Comparison of ENCODE assay signal across 8 mouse cellular contexts in genomic region chr19:46392018-46392417, GRCm38 (mm10). TPM values are rescaled to one million over a fixed set of nuclear protein-coding genes. Genes with fewer than 3 reads are reported as not detected.
DNase-seq lines count a peak whose midpoint lies in the region; ATAC-seq lines count a peak whose summit lies in the region.

No protein-coding gene starts in this region.

- no peaks in the 10 kb centered on the region for H3K27me3 ChIP-seq in kidney, embryonic 16.5 days (ENCODE audit: insufficient read depth, low read length)
- H3K27me3 ChIP-seq in liver, embryonic 11.5 days (replicated peaks; ENCODE audit: control insufficient read depth, insufficient read depth, low read length): no peaks in the 10 kb centered on the region

- peaks cover 9% of the 10 kb centered on the region; the same call in 1 of the 2 replicates for H3K36me3 ChIP-seq in kidney, embryonic 16.5 days (ENCODE audit: insufficient read depth, low read length)
- H3K36me3 ChIP-seq in liver, embryonic 11.5 days (ENCODE audit: control insufficient read depth, insufficient read depth, low read length): peaks cover 6% of the 10 kb centered on the region

- H3K4me3 ChIP-seq in kidney, embryonic 16.5 days (ENCODE audit: low read length): no peak overlapping the region
- H3K4me3 ChIP-seq in liver, embryonic 11.5 days (ENCODE audit: low read depth, low read length): no peak overlapping the region

- no peak overlapping the region for H3K9ac ChIP-seq in kidney, embryonic 16.5 days (replicated peaks; ENCODE audit: low read length)
- H3K9ac ChIP-seq in liver, embryonic 11.5 days (ENCODE audit: low read depth, low read length): no peak overlapping the region

- ATAC-seq in CD4-positive, CD25-positive, alpha-beta regulatory T cell, adult 4 months: no peak
- no peak for ATAC-seq in kidney, embryonic 16.5 days (ENCODE audit: low FRiP score, low TSS enrichment)
- ATAC-seq in liver, embryonic 11.5 days (replicated peaks; ENCODE audit: low FRiP score): no peak
- no peak for ATAC-seq in granulocyte monocyte progenitor cell, adult 5-6 weeks (replicated peaks; ENCODE audit: poor library complexity, severe bottlenecking)

- no peaks in the 10 kb centered on the region for H3K9me3 ChIP-seq in kidney, embryonic 16.5 days (ENCODE audit: low read length)
- no peaks in the 10 kb centered on the region for H3K9me3 ChIP-seq in liver, embryonic 11.5 days (ENCODE audit: control insufficient read depth, low read length)

- no peak overlapping the region for H3K27ac ChIP-seq in kidney, embryonic 16.5 days (ENCODE audit: low read length)
- H3K27ac ChIP-seq in liver, embryonic 11.5 days (ENCODE audit: low read depth, low read length): no peak overlapping the region

- H3K4me1 ChIP-seq in kidney, embryonic 16.5 days (ENCODE audit: insufficient read depth, low read length): peaks cover 18% of the 10 kb centered on the region
- H3K4me1 ChIP-seq in liver, embryonic 11.5 days (replicated peaks; ENCODE audit: control insufficient read depth, insufficient read depth, low read length): peaks cover 8% of the 10 kb centered on the region; the same call in 1 of the 2 replicates

- 25% methylated on average over 4 of the region's 4 CpGs for WGBS in kidney, embryonic 16.5 days
- WGBS in liver, embryonic 11.5 days: 48% methylated on average over 4 of the region's 4 CpGs

- no peak overlapping the region for H3K4me2 ChIP-seq in kidney, embryonic 16.5 days (replicated peaks; ENCODE audit: low read depth, low read length)
- no peak overlapping the region for H3K4me2 ChIP-seq in liver, embryonic 11.5 days

- intact Hi-C loops in left cerebral cortex, postnatal 14 days (cut with DNase I): no loop called here

- peak; percentile 73 for DNase-seq in CD4-positive, CD25-positive, alpha-beta regulatory T cell, adult 2 months (ENCODE audit: low read depth, low spot score)
- DNase-seq in kidney, adult 18-20 months: peak; percentile 55
- peak; percentile 34 for DNase-seq in T-cell, adult 2 months (ENCODE audit: low spot score)
- DNase-seq in liver, embryonic 11.5 days (ENCODE audit: low spot score): peak; percentile 46
- no peak for DNase-seq in left cerebral cortex, postnatal 14 days (ENCODE audit: low spot score in 2 of 2)

RNA-seq across cellular contexts. Expression of gene Actr1a, which starts 3.5 kb away (rescaled TPM):
- polyA plus RNA-seq in CD4-positive, CD25-positive, alpha-beta regulatory T cell, adult 4 months (2017; shearing (Covaris generic)): 100 to 1,000 TPM in 1 of 2 experiments, 10 to 100 TPM in 1; 92.4 to 111 TPM
- 143 and 144 TPM in 2 replicates for polyA plus RNA-seq in kidney, embryonic 16.5 days (2015; fragmentation: Nextera tagmentation; extraction: Ambion mirVana)
- polyA plus RNA-seq in liver, embryonic 11.5 days (2014; fragmentation: Nextera tagmentation; extraction: Ambion mirVana): 90.6 and 103 TPM in 2 replicates
- total RNA-seq in granulocyte monocyte progenitor cell, adult 5-6 weeks (2014; fragmentation: Nextera tagmentation): 86.7 and 93.2 TPM in 2 replicates
- 75.8 and 79.7 TPM in 2 replicates for total RNA-seq in granulocyte monocyte progenitor cell, adult 5-6 weeks (2017)
- 100 to 1,000 TPM; 217 to 220 TPM for total RNA-seq in left cerebral cortex, postnatal 14 days (2021)

RNA-seq across cellular contexts. Expression of gene Sufu, which starts 4.7 kb away (rescaled TPM):
- polyA plus RNA-seq in CD4-positive, CD25-positive, alpha-beta regulatory T cell, adult 4 months (2017; shearing (Covaris generic)): 10 to 100 TPM; 10.2 to 11.6 TPM
- polyA plus RNA-seq in kidney, embryonic 16.5 days (2015; fragmentation: Nextera tagmentation; extraction: Ambion mirVana): 50.7 and 54.0 TPM in 2 replicates
- 22.8 and 24.7 TPM in 2 replicates for polyA plus RNA-seq in liver, embryonic 11.5 days (2014; fragmentation: Nextera tagmentation; extraction: Ambion mirVana)
- 20.9 and 22.8 TPM in 2 replicates for total RNA-seq in granulocyte monocyte progenitor cell, adult 5-6 weeks (2014; fragmentation: Nextera tagmentation)
- 7.2 and 9.0 TPM in 2 replicates for total RNA-seq in granulocyte monocyte progenitor cell, adult 5-6 weeks (2017)
- total RNA-seq in left cerebral cortex, postnatal 14 days (2021): 10 to 100 TPM; 16.8 to 18.6 TPM

RNA-seq across cellular contexts. Expression of gene 2310034G01Rik, which starts 41.9 kb away (rescaled TPM):
- polyA plus RNA-seq in CD4-positive, CD25-positive, alpha-beta regulatory T cell, adult 4 months (2017; shearing (Covaris generic)): under 1 TPM in 1 of 2 experiments, not detected in 1; 0.23 TPM
- polyA plus RNA-seq in kidney, embryonic 16.5 days (2015; fragmentation: Nextera tagmentation; extraction: Ambion mirVana): 2.5 and 2.6 TPM in 2 replicates
- 0.87 and 1.5 TPM in 2 replicates for polyA plus RNA-seq in liver, embryonic 11.5 days (2014; fragmentation: Nextera tagmentation; extraction: Ambion mirVana)
- 2.3 and 5.6 TPM in 2 replicates for total RNA-seq in granulocyte monocyte progenitor cell, adult 5-6 weeks (2014; fragmentation: Nextera tagmentation)
- 1.4 and 2.3 TPM in 2 replicates for total RNA-seq in granulocyte monocyte progenitor cell, adult 5-6 weeks (2017)
- total RNA-seq in left cerebral cortex, postnatal 14 days (2021): 1 to 10 TPM in 1 of 2 experiments, under 1 TPM in 1; 0.94 to 1.1 TPM

RNA-seq across cellular contexts. Expression of gene Mfsd13a, which starts 51.1 kb away (rescaled TPM):
- 10 to 100 TPM in 1 of 2 experiments, 1 to 10 TPM in 1; 3.8 to 10.5 TPM for polyA plus RNA-seq in CD4-positive, CD25-positive, alpha-beta regulatory T cell, adult 4 months (2017; shearing (Covaris generic))
- 14.7 and 16.9 TPM in 2 replicates for polyA plus RNA-seq in kidney, embryonic 16.5 days (2015; fragmentation: Nextera tagmentation; extraction: Ambion mirVana)
- 21.9 and 25.4 TPM in 2 replicates for polyA plus RNA-seq in liver, embryonic 11.5 days (2014; fragmentation: Nextera tagmentation; extraction: Ambion mirVana)
- total RNA-seq in granulocyte monocyte progenitor cell, adult 5-6 weeks (2014; fragmentation: Nextera tagmentation): 71.4 and 82.0 TPM in 2 replicates
- 15.7 and 18.7 TPM in 2 replicates for total RNA-seq in granulocyte monocyte progenitor cell, adult 5-6 weeks (2017)
- 10 to 100 TPM; 28.7 to 47.5 TPM for total RNA-seq in left cerebral cortex, postnatal 14 days (2021)

RNA-seq across cellular contexts. Expression of gene Cuedc2, which starts 53.5 kb away (rescaled TPM):
- polyA plus RNA-seq in CD4-positive, CD25-positive, alpha-beta regulatory T cell, adult 4 months (2017; shearing (Covaris generic)): 10 to 100 TPM; 56.3 to 62.6 TPM
- 188 and 198 TPM in 2 replicates for polyA plus RNA-seq in kidney, embryonic 16.5 days (2015; fragmentation: Nextera tagmentation; extraction: Ambion mirVana)
- 151 and 153 TPM in 2 replicates for polyA plus RNA-seq in liver, embryonic 11.5 days (2014; fragmentation: Nextera tagmentation; extraction: Ambion mirVana)
- 104 and 108 TPM in 2 replicates for total RNA-seq in granulocyte monocyte progenitor cell, adult 5-6 weeks (2014; fragmentation: Nextera tagmentation)
- 158 and 161 TPM in 2 replicates for total RNA-seq in granulocyte monocyte progenitor cell, adult 5-6 weeks (2017)
- total RNA-seq in left cerebral cortex, postnatal 14 days (2021): 100 to 1,000 TPM; 186 to 274 TPM

Comparison
In these comparisons a context has a peak if more than half of its experiments do, and no peak if none do; other contexts are left out.
1. DNase-seq: peak in CD4-positive, CD25-positive, alpha-beta regulatory T cell, adult 2 months (single experiment), kidney, adult 18-20 months (single experiment), T-cell, adult 2 months (single experiment) and liver, embryonic 11.5 days (single experiment); none in left cerebral cortex, postnatal 14 days (0 of 2).